Mouse (Mus musculus): ENCODE measurements around the gene Fam98c. TPM values are rescaled to one million over a fixed set of nuclear protein-coding genes. Genes with fewer than 3 reads are reported as not detected.

Fam98c gene
- polyA plus RNA-seq, 1 experiment from 2014 or later: 16.3 TPM

GRCm38 (mm10) chr7:29123531-29124358, 32.3 kb downstream of the Fam98c start:
- Histone ChIP-seq H3K9me3 (ENCODE audit: low read depth, low read length) (no peaks in the 10 kb centered on the region), H3K4me2 (no peak overlapping the region; the same call in 1 of the 2 replicates), H3K4me3 (ENCODE audit: low read depth, low read length) (no peak overlapping the region), H3K36me3 (ENCODE audit: insufficient read depth) (no peaks in the 10 kb centered on the region), H3K9ac (no peak overlapping the region), H3K4me1 (ENCODE audit: insufficient read depth) (no peaks in the 10 kb centered on the region), H3K27me3 (ENCODE audit: insufficient read depth, low read length) (no peaks in the 10 kb centered on the region), H3K27ac (ENCODE audit: low read depth) (no peak overlapping the region)
- no peak for DNase-seq
- ATAC-seq (ENCODE audit: insufficient read depth): peak; percentile 29; the same call in 1 of the 2 replicates
- 44% methylated on average over 5 of the region's 5 CpGs for WGBS
- TF ChIP-seq CTCF (IDR thresholded peaks at IDR 0.05; ENCODE audit: low read depth): no peak

GRCm38 (mm10) chr7:29122821-29123220, 33.2 kb downstream of the Fam98c start:
- no peaks in the 10 kb centered on the region for H3K27me3 ChIP-seq (ENCODE audit: insufficient read depth, low read length)
- H3K4me3 ChIP-seq (ENCODE audit: low read depth, low read length): no peak overlapping the region
- no peaks in the 10 kb centered on the region for H3K9me3 ChIP-seq (ENCODE audit: low read depth, low read length)
- DNase-seq (no peak), ATAC-seq (ENCODE audit: insufficient read depth) (no peak)
- H3K36me3 ChIP-seq (ENCODE audit: insufficient read depth): no peaks in the 10 kb centered on the region
- no peak overlapping the region for H3K9ac ChIP-seq
- H3K27ac ChIP-seq (ENCODE audit: low read depth): no peak overlapping the region
- H3K4me2 ChIP-seq: no peak overlapping the region
- TF ChIP-seq CTCF (IDR thresholded peaks at IDR 0.05; ENCODE audit: low read depth): no peak
- WGBS: 87% methylated on average over 9 of the region's 9 CpGs
- no peaks in the 10 kb centered on the region for H3K4me1 ChIP-seq (ENCODE audit: insufficient read depth)

- Histone ChIP-seq H3K27ac (ENCODE audit: low read depth) (no peak overlapping the region), H3K36me3 (ENCODE audit: insufficient read depth) (no peaks in the 10 kb centered on the region), H3K4me2 (no peak overlapping the region), H3K9me3 (ENCODE audit: low read depth, low read length) (no peaks in the 10 kb centered on the region), H3K27me3 (ENCODE audit: insufficient read depth, low read length) (no peaks in the 10 kb centered on the region), H3K4me1 (ENCODE audit: insufficient read depth) (no peaks in the 10 kb centered on the region), H3K9ac (no peak overlapping the region), H3K4me3 (ENCODE audit: low read depth, low read length) (no peak overlapping the region)
- ATAC-seq (ENCODE audit: insufficient read depth) (no peak), DNase-seq (no peak)
- TF ChIP-seq CTCF (IDR thresholded peaks at IDR 0.05; ENCODE audit: low read depth): no peak
- whole genome bisulfite sequencing: 72% methylated on average over 1 of the region's 1 CpGs
These were observed 36.5 kb downstream of the Fam98c start for GRCm38 (mm10) chr7:29119526-29119925.

DNA sequence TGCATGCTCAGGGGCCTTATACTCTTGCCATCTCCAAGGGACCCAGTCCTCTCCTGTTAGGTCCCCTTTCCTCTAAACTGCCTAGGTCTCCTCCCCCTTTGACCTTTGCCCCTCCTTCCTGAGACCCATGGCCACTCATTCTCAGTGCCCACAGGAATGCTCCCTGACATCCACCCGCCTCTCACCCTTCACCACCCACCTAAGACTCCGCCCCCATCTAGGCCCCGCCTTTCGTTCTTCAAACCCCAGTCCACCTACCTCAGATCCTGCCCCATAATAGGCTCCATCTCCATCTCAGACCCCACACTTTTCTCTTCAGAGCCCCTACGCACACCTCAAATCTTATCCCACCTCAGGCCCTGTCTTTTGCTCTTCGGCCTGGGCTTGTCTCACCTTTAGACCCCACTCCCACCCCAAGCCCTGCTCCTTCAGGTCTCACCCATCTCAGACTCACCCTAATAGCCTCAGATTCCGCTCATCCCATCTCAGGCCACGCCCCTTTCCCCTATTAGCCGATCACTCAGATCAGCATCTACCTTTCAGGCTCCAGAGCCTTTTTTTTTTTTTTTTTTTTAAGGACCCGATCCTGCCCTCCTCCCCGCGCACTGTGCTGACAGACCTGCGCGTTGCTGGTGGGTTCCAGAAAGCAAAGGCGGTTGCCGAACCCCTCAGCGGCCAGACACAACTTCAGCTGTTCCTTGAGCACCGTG, 37.7 kb downstream of the Fam98c start:
- no peak for DNase-seq
- Histone ChIP-seq H3K4me3 (ENCODE audit: low read depth, low read length) (no peak overlapping the region), H3K9ac (no peak overlapping the region), H3K36me3 (ENCODE audit: insufficient read depth) (no peaks in the 10 kb centered on the region), H3K4me1 (ENCODE audit: insufficient read depth) (no peaks in the 10 kb centered on the region), H3K4me2 (no peak overlapping the region), H3K27me3 (ENCODE audit: insufficient read depth, low read length) (no peaks in the 10 kb centered on the region), H3K27ac (ENCODE audit: low read depth) (no peak overlapping the region), H3K9me3 (ENCODE audit: low read depth, low read length) (no peaks in the 10 kb centered on the region)
- 19% methylated on average over 18 of the region's 18 CpGs for WGBS
- TF ChIP-seq CTCF (IDR thresholded peaks at IDR 0.05; ENCODE audit: low read depth): no peak
- no peak for ATAC-seq (ENCODE audit: insufficient read depth)

- TF ChIP-seq CTCF (IDR thresholded peaks at IDR 0.05; ENCODE audit: low read depth): no peak
- Histone ChIP-seq H3K9ac (peak overlapping the region; percentile 27; the same call in 1 of the 2 replicates), H3K27me3 (ENCODE audit: insufficient read depth, low read length) (no peaks in the 10 kb centered on the region), H3K36me3 (ENCODE audit: insufficient read depth) (no peaks in the 10 kb centered on the region), H3K4me3 (ENCODE audit: low read depth, low read length) (peak overlapping the region; percentile 5; the same call in 1 of the 2 replicates), H3K27ac (ENCODE audit: low read depth) (no peak overlapping the region), H3K4me1 (ENCODE audit: insufficient read depth) (no peaks in the 10 kb centered on the region), H3K9me3 (ENCODE audit: low read depth, low read length) (no peaks in the 10 kb centered on the region), H3K4me2 (peak overlapping the region; percentile 57)
- ATAC-seq (ENCODE audit: insufficient read depth) (peak; percentile 77), DNase-seq (peak; percentile 62)
- WGBS: 24% methylated on average over 38 of the region's 38 CpGs
These were observed 46.8 kb downstream of the Fam98c start for GRCm38 (mm10) chr7:29108992-29109955.

Other genes starting within 250 kb of the Fam98c start
- 266 and 270 TPM in 2 replicates for gene Actn4, start 193.9 kb downstream of the Fam98c start, polyA plus RNA-seq (2014; fragmentation: Nextera tagmentation; extraction: Ambion mirVana)
- 392 and 398 TPM in 2 replicates for gene Eif3k, start 174.4 kb downstream of the Fam98c start, polyA plus RNA-seq (2014; fragmentation: Nextera tagmentation; extraction: Ambion mirVana)
- gene Map4k1, start 174.2 kb downstream of the Fam98c start, polyA plus RNA-seq (2014; fragmentation: Nextera tagmentation; extraction: Ambion mirVana): 8.5 and 10.7 TPM in 2 replicates
- 0.22 and 0.45 TPM in 2 replicates for gene Ryr1, start 31.1 kb downstream of the Fam98c start, polyA plus RNA-seq (2014; fragmentation: Nextera tagmentation; extraction: Ambion mirVana)
- 0.95 and 1.0 TPM in 2 replicates for gene Rasgrp4, start 21.4 kb downstream of the Fam98c start, polyA plus RNA-seq (2014; fragmentation: Nextera tagmentation; extraction: Ambion mirVana)
- 0.17 and 0.28 TPM in 2 replicates for gene Ggn, start 14.0 kb upstream of the Fam98c start, polyA plus RNA-seq (2014; fragmentation: Nextera tagmentation; extraction: Ambion mirVana)
- gene Spred3, start 14.2 kb upstream of the Fam98c start, polyA plus RNA-seq (2014; fragmentation: Nextera tagmentation; extraction: Ambion mirVana): 1.7 and 2.5 TPM in 2 replicates
- 284 and 285 TPM in 2 replicates for gene Psmd8, start 24.5 kb upstream of the Fam98c start, polyA plus RNA-seq (2014; fragmentation: Nextera tagmentation; extraction: Ambion mirVana)
- 0.57 and 0.87 TPM in 2 replicates for gene Catsperg1, start 57.8 kb upstream of the Fam98c start, polyA plus RNA-seq (2014; fragmentation: Nextera tagmentation; extraction: Ambion mirVana)
- 0.84 and 1.1 TPM in 2 replicates for gene Kcnk6, start 76.3 kb upstream of the Fam98c start, polyA plus RNA-seq (2014; fragmentation: Nextera tagmentation; extraction: Ambion mirVana)
- 121 and 123 TPM in 2 replicates for gene Yif1b, start 82.1 kb upstream of the Fam98c start, polyA plus RNA-seq (2014; fragmentation: Nextera tagmentation; extraction: Ambion mirVana)
- gene 2200002D01Rik, start 92.2 kb upstream of the Fam98c start, polyA plus RNA-seq (2014; fragmentation: Nextera tagmentation; extraction: Ambion mirVana): 4.6 and 4.7 TPM in 2 replicates
- gene Spint2, start 125.7 kb upstream of the Fam98c start, polyA plus RNA-seq (2014; fragmentation: Nextera tagmentation; extraction: Ambion mirVana): 243 and 265 TPM in 2 replicates
- gene Ppp1r14a, start 133.1 kb upstream of the Fam98c start, polyA plus RNA-seq (2014; fragmentation: Nextera tagmentation; extraction: Ambion mirVana): 114 and 127 TPM in 2 replicates
- gene Dpf1, start 147.7 kb upstream of the Fam98c start, polyA plus RNA-seq (2014; fragmentation: Nextera tagmentation; extraction: Ambion mirVana): 13.5 and 14.7 TPM in 2 replicates